Mouse (Mus musculus) neutrophil, adult 59 days (primary cell): ENCODE data around the gene Acer3. TPM values are rescaled to one million over a fixed set of nuclear protein-coding genes. Genes with fewer than 3 reads are reported as not detected.

ENCODE experiments used
- total RNA-seq, 2 experiments: library from RNA; stranded (reverse); gene quantifications; 1 replicate in 1 of 2; 2 replicates in 1 of 2; pipeline ENCODE4 v1.2.4; 2023

Gene Acer3
- total RNA-seq, result 10 to 100 TPM; 29.9 to 34.7 TPM

DNA sequence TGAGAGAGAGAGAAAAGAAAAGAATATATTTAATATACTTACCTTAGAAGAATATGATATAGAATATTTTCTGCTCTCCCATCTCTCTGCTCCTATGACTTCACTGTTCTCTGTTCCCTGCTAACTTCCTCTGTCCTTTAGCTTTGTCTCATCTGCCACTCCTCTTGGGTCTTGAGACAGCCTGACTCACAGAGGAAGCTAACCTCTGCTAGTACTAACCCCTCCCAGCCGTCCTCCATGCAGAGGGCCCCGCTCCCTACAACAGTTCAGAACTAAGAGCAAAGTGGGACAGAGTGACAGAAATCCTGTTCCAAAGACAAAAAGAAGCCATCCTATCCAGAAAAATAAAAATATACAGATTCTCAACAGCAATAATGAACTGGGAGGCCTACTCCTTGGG is at the start of gene Acer3:
Gene Acer3, minus strand, starts transcription at position 126 of the 400 bp plus-strand sequence.

DNA sequence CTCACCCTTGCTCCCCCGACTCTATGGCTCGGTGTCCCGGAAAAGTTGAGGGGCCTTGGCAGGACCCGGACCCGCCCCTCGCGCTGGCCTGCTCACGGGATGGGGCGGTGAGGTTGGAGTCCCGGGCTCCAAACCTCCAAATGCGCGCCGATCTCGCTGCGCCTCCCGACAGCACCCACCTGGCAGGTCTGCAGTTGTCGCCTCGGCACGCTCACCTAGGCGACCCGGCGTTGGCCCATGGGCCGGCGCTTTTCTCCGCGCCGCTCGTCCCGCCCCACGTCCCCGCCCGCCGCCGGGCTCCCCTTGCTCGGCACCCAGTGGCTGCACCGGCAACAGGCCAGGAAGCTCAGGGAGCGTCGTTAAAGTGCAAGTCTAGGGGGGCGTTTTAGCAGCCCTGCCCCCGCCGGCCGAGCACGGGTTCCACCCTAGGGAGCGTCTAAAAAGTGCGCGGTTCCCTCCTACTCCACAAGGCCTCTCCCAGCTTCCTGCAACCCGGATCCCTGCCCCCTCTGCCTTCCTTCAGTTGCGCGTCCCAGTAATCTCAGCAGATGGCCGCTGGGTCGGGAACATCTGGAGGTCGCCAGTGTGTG is 40.1 kb upstream of the Acer3 start, which contains the start of gene Tsku:
Gene Tsku, minus strand, starts transcription at position 266 of the 590 bp plus-strand sequence.

DNA sequence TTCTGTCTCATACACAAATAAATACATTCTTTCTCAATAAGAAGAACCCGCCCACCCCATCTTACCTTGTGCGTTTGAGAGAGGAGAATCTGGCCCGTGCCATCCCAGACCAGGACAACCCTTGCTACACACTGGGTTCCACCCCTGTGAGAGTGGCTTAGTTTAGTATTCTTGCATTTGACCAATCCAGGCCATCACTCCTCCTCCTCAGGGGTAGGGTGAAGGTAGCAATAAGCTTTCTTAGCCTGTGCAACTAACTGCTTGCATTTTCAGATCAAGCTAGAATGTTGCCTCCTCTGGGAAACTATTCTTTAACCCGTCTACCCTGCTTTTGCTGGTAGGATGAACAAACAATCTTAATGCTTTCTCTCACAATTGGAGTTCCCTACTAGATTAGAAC is 121.6 kb downstream of the Acer3 start, which contains the start of gene B3gnt6:
Gene B3gnt6, minus strand, starts transcription at position 101 of the 400 bp plus-strand sequence.

DNA sequence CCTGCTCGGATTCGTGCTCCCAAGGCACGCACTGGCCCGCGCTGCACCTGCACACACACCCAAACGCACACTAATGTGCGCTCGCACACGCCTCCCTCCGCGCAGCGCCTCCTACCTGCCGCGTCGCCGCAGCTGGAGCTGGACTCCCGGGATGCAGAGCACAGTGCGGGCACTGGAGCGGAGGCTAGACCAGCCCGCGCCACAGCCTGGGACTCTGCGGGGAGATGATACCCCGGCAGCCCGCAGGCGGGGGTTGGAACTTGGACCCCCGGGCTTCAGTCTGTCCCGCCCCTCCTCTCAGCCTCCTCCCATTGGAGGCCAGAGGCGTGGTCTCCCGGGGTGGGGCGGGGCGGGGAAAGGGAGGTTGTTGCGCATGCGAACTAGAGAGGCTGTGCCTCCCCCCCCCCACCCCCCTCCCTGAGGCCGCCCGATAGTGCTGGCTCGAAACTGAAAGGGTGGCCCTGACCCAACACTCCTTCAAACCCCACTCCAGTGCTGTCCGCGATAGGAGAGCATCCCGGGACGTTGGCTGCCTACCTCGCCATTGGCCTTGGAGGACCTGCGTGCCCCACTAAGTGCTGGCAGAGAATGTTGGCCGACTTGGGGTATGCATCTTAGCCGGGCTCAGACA is 143.0 kb downstream of the Acer3 start, which contains the start of gene Capn5:
Gene Capn5, minus strand, starts transcription at position 346 of the 631 bp plus-strand sequence.

Other genes with a start within 250 kb of the Acer3 start
- 10 to 100 TPM; 15.4 to 17.5 TPM for gene Myo7a, start 201.7 kb downstream of the Acer3 start, total RNA-seq
- gene Omp, start 175.7 kb downstream of the Acer3 start, total RNA-seq, result not detected
- gene Capn5, start 142.9 kb downstream of the Acer3 start, total RNA-seq, result 1 to 10 TPM; 1.3 to 3.0 TPM
- gene B3gnt6, start 121.7 kb downstream of the Acer3 start, total RNA-seq, result under 1 TPM; 0.24 to 0.77 TPM
- not detected for gene Tsku, start 40.1 kb upstream of the Acer3 start, total RNA-seq
- not detected for gene Gucy2d, start 119.2 kb upstream of the Acer3 start, total RNA-seq
- gene Lrrc32, start 168.1 kb upstream of the Acer3 start, total RNA-seq, result under 1 TPM; 0.29 to 0.53 TPM